Mouse (Mus musculus): ENCODE measurements at regions not wholly inside any gene's neighbourhood (a gene's known extent, or its start where the extent isn't known, plus 50 kb on each side); places are given as distances from the start of the nearest gene placed in this dataset.
"Not testable (repeated sequence)": the region's sequence is repeated elsewhere in the genome, so short reads cannot be mapped to it uniquely, and the experiment has no call there.

DNA sequence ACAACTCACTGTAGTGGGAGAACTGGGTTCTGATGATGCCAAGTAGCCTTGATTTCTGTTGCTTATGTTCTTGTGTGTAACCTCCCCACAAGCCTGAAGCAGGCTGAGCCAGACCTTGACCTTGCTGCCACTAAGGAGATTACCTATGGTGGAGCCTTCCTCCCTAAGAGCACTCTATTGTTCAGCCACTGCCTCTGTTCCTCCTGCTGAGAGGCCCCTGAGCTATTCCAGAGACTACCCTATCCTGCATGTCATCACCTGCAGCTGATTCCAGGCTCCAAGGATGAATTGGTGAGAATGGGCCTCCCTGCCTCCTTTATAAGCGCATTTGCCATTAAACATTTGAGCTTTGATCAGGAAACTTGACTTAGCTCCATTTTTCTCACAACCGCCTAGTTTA, 60.8 kb upstream of the Dnajc1 start:
- DNase-seq (ENCODE audit: low spot score in 2 of 2): not testable (repeated sequence)

- no peak for DNase-seq (ENCODE audit: low spot score in 2 of 2)
These were observed 53.2 kb upstream of the Dnajc1 start for GRCm38 (mm10) chr2:18445809-18446208.

All from gastrocnemius, adult 8-10 months (tissue).